Mouse (Mus musculus) forebrain, postnatal 0 days (tissue): ENCODE data around the gene Olfr49. TPM values are rescaled to one million over a fixed set of nuclear protein-coding genes. Genes with fewer than 3 reads are reported as not detected.

Experiments
- ATAC-seq: fragments of 200-750 bp; cut with Nextera tagmentation; 2 replicates; pipeline ENCODE4 v1.8.0; 2017; ENCODE audit warnings: mild to moderate bottlenecking, moderate library complexity
- DNase-seq: peaks from one replicate; pipeline ENCODE4 v3.0.0-alpha.2; 2015
- H3K27ac ChIP-seq: fragments of 300-500 bp; sonication (generic); 2 replicates; pipeline ENCODE4 v1.5.1; 2014; ENCODE audit warnings: low read depth, mild to moderate bottlenecking, antibody characterized with exemption, low read length, moderate library complexity, mixed read lengths
- H3K27me3 ChIP-seq: fragments of 300-500 bp; sonication (generic); 2 replicates; pipeline ENCODE4 v1.6.1; 2014; ENCODE audit warnings: mild to moderate bottlenecking, low read length, mixed read lengths; ENCODE audit not compliant: insufficient read depth
- H3K36me3 ChIP-seq: fragments of 300-500 bp; sonication (generic); 2 replicates; pipeline ENCODE4 v1.6.1; 2014; ENCODE audit warnings: mild to moderate bottlenecking, moderate library complexity; ENCODE audit not compliant: insufficient read depth
- H3K4me1 ChIP-seq: fragments of 300-500 bp; sonication (generic); 2 replicates; pipeline ENCODE4 v1.6.1; 2014; ENCODE audit warnings: antibody characterized with exemption; ENCODE audit not compliant: insufficient read depth
- H3K4me2 ChIP-seq: fragments of 300-500 bp; sonication (generic); 2 replicates; pipeline ENCODE4 v1.6.1; 2014; ENCODE audit warnings: low read depth, mild to moderate bottlenecking, moderate library complexity
- H3K4me3 ChIP-seq: fragments of 300-500 bp; sonication (generic); 2 replicates; pipeline ENCODE4 v1.5.1; 2014; ENCODE audit warnings: low read depth, low read length, mixed read lengths
- H3K9ac ChIP-seq: fragments of 300-500 bp; sonication (generic); 2 replicates; pipeline ENCODE4 v1.6.1; 2014; ENCODE audit warnings: mild to moderate bottlenecking
- H3K9me3 ChIP-seq: fragments of 300-500 bp; sonication (generic); 2 replicates; pipeline ENCODE4 v1.6.1; 2016; ENCODE audit warnings: low read length
- CTCF ChIP-seq: sonication (generic); IDR thresholded peaks from 2 replicates; pipeline ENCODE4 v1.5.1; 2016; ENCODE audit warnings: antibody characterized with exemption, control low read depth, low read depth
- WGBS: fragments of 180-500 bp; shearing (Covaris S2); extraction: QIAGEN DNeasy Blood & Tissue Kit; methylation state at CpG from one replicate; pipeline ENCODE4 v1.1.7; 2014; 5-methylcytosine and 5-hydroxymethylcytosine counted together
- polyA plus RNA-seq: library from polyadenylated mRNA; unstranded; fragments of >200 nt; fragmentation: Nextera tagmentation; extraction: Ambion mirVana; gene quantifications from 2 replicates; pipeline ENCODE4 v1.2.1, GENCODE M21; 2015
- total RNA-seq: library from RNA; depleted of rRNA; stranded (reverse); fragments of >200 nt; gene quantifications from 2 replicates; pipeline ENCODE4 v1.2.3, GENCODE M21; 2014

The Olfr49 gene
- total and polyA plus RNA-seq, 2 experiments from 2014 or later, result not detected

DNA sequence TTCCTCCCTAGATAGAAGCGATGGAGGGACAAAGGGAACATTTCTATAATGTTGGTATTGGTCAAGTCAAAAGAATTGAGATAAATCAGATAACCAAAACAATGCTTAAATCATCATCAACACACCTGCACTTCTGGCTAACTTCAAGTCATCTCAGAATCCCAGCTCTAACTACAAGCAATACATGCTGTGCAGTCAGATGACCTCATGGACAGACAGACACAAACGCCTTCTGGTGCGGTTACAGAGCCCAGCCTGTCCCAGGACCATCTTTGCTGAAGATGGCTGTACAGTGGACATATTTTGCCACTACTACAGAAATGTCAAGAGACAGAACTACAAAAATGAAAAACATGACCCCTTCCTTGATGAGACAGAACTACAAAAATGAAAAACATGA lies 14.3 kb downstream of the Olfr49 start:
- Histone ChIP-seq H3K36me3 (no peaks in the 10 kb centered on the region), H3K9me3 (no peaks in the 10 kb centered on the region), H3K27me3 (no peaks in the 10 kb centered on the region), H3K27ac (no peak overlapping the region), H3K4me2 (no peak overlapping the region), H3K9ac (no peak overlapping the region), H3K4me1 (no peaks in the 10 kb centered on the region), H3K4me3 (no peak overlapping the region)
- no peak for TF ChIP-seq CTCF
- ATAC-seq (no peak), DNase-seq (no peak)
- WGBS, result 97% methylated on average over 3 of the region's 3 CpGs

DNA sequence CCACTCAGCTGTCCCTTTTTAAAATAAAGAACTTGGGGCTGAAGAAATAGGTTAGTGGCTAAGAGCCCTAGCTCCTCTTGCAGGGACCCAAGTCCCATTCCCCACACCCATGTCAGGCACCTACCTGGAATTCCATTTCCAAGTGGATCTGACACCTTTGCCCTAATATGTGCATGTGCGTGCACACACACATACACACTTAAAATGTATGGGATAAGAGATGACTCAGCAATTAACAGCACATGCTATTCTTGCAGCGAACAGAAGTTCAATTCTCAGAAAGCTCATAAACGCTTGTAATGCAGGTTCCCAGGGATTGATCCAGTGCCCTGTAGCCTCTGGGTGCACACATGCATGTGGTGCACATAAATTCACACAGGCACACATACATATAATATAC lies 15.2 kb downstream of the Olfr49 start:
- Histone ChIP-seq H3K27ac (no peak overlapping the region), H3K9ac (no peak overlapping the region), H3K4me2 (no peak overlapping the region), H3K27me3 (no peaks in the 10 kb centered on the region), H3K36me3 (no peaks in the 10 kb centered on the region), H3K9me3 (no peaks in the 10 kb centered on the region), H3K4me1 (no peaks in the 10 kb centered on the region), H3K4me3 (no peak overlapping the region)
- DNase-seq (no peak), ATAC-seq (no peak)
- no peak for TF ChIP-seq CTCF
- 89% methylated on average over 3 of the region's 3 CpGs for whole genome bisulfite sequencing

DNA sequence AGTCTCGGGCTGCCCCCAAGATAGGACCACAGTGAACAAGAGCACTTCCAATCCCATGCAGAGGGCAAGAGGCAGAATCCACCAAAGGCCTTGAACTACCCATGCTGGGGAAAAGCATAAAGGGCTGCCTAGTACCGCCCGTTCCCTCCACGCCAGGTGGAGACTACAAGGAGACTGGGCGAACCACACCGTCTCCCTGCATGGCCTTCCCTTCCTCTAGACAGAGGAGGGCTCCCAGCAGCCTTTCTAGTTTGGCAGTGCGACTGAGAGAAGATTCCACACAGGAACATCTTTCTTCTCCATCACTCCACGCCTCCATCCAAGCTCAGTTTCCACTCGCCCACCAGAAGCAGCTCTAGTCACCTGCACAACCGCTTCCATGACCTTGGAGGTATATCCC lies 16.8 kb downstream of the Olfr49 start:
- no peak for ATAC-seq
- Histone ChIP-seq H3K27ac (no peak overlapping the region), H3K4me3 (no peak overlapping the region), H3K27me3 (no peaks in the 10 kb centered on the region), H3K36me3 (no peaks in the 10 kb centered on the region), H3K4me2 (no peak overlapping the region), H3K9ac (no peak overlapping the region), H3K4me1 (no peaks in the 10 kb centered on the region), H3K9me3 (no peaks in the 10 kb centered on the region)
- no peak for TF ChIP-seq CTCF
- WGBS, result 97% methylated on average over 10 of the region's 10 CpGs
- no peak for DNase-seq

DNA sequence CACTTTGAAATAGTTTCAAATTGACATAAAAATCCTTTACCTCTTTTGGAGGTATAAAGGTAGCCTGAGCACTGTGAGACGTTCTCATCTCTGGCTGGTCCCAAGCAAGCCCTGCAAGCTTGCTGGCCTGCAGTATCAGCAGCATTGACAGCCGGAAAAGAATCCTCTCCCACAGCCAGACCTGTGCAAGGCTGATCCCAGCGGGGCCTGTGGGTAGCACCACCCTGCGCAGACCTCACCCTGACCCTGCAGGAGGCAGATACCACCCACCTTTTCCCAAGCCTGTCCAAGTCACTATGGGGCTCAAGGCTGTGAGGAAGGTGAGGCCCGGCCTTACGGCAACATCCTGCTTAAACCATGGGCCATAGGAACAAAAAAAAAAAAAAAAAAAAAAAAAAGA lies 18.8 kb downstream of the Olfr49 start:
- H3K9me3 ChIP-seq, result no peaks in the 10 kb centered on the region
- WGBS, result 74% methylated on average over 6 of the region's 6 CpGs
- no peaks in the 10 kb centered on the region for H3K36me3 ChIP-seq
- ATAC-seq, result no peak
- H3K4me1 ChIP-seq, result no peaks in the 10 kb centered on the region
- no peak overlapping the region for H3K9ac ChIP-seq
- no peak for DNase-seq
- H3K27me3 ChIP-seq, result no peaks in the 10 kb centered on the region
- H3K4me3 ChIP-seq, result no peak overlapping the region
- no peak overlapping the region for H3K4me2 ChIP-seq
- no peak for TF ChIP-seq CTCF
- H3K27ac ChIP-seq, result no peak overlapping the region

DNA sequence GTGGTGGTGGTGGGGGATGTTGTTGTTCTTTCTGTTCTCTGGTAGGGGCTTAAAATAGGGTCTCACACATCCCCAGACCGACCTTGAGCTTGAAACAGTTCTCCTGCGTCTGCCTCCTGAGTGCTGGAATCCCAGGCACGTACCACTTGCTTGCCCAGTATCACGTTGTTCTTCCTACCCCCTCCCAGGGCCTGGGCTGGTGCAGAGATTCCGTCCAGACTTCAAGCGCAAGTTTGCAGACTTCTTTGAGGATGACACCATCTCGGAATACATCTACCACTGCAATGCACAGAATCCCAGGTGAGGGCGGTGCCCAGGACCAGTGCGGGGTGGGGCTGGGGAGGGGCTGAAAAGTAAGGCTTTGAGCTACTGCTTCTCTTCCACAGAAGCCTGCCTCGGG lies 19.6 kb downstream of the Olfr49 start:
- Histone ChIP-seq H3K27ac (no peak overlapping the region), H3K9me3 (no peaks in the 10 kb centered on the region), H3K4me3 (no peak overlapping the region), H3K4me2 (no peak overlapping the region), H3K9ac (no peak overlapping the region), H3K36me3 (no peaks in the 10 kb centered on the region), H3K27me3 (no peaks in the 10 kb centered on the region), H3K4me1 (no peaks in the 10 kb centered on the region)
- TF ChIP-seq CTCF, result no peak
- no peak for ATAC-seq
- 47% methylated on average over 10 of the region's 10 CpGs for WGBS
- no peak for DNase-seq

DNA sequence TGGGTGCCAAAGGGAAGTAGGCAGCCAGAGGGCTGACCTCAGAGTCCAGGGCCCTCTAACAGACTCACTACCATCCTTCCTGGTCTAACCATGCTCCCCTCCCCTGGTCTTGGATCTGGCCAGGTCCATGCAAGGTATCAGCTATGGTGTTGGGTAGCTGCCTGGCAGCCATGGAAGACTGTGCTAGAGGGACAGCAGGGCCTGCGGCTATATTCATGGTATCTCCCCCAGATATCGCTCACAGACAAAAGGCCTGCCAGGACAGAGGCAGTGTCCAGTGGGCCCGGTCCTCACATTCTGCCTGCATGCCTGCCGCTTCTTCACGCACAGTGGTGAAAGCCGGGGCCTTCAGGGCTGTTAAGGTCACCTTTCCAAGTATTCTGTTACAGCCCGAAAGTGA lies 20.5 kb downstream of the Olfr49 start:
- Histone ChIP-seq H3K27me3 (no peaks in the 10 kb centered on the region), H3K9me3 (no peaks in the 10 kb centered on the region), H3K4me2 (no peak overlapping the region), H3K9ac (no peak overlapping the region), H3K27ac (no peak overlapping the region), H3K4me1 (no peaks in the 10 kb centered on the region), H3K4me3 (no peak overlapping the region), H3K36me3 (no peaks in the 10 kb centered on the region)
- TF ChIP-seq CTCF, result no peak
- DNase-seq (no peak), ATAC-seq (no peak)
- 95% methylated on average over 7 of the region's 7 CpGs for WGBS

DNA sequence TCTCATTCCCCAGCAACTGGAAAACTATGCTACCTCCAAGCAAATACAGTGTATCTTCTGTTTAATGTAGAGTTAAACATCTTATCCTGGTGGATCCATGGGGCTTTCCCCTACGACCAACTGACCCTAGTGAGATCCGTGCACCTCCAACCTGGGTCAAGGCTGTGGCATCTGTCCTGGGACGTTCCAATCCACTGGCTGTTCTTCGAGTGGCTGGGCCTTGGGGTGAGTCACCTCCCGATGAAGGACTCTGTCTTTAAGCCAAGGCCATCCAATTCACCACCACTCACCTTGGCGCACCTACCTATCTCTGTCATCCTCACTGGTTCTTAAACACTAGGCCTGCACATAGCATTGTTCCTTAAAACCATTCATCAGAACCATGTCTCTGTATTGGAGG lies 21.6 kb downstream of the Olfr49 start:
- Histone ChIP-seq H3K27ac (no peak overlapping the region), H3K36me3 (no peaks in the 10 kb centered on the region), H3K4me2 (no peak overlapping the region), H3K4me1 (no peaks in the 10 kb centered on the region), H3K9ac (no peak overlapping the region), H3K9me3 (no peaks in the 10 kb centered on the region), H3K4me3 (no peak overlapping the region), H3K27me3 (no peaks in the 10 kb centered on the region)
- no peak for DNase-seq
- 95% methylated on average over 6 of the region's 6 CpGs for WGBS
- TF ChIP-seq CTCF, result no peak
- ATAC-seq, result no peak

DNA sequence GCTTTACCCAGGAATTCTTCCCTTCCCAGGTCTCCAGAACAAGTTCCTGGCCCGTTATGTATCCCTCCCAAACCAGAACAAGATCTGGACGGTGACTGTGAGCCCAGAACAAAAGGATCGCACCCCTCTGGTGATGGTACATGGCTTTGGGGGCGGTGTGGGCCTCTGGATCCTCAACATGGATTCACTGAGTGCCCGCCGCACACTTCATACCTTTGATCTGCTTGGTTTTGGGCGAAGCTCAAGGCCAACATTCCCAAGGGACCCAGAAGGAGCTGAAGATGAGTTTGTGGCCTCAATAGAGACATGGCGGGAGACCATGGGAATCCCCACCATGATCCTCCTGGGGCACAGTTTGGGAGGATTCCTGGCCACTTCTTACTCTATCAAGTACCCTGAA lies 22.1 kb downstream of the Olfr49 start:
- TF ChIP-seq CTCF, result no peak
- Histone ChIP-seq H3K27me3 (no peaks in the 10 kb centered on the region), H3K4me1 (no peaks in the 10 kb centered on the region), H3K27ac (no peak overlapping the region), H3K4me2 (no peak overlapping the region), H3K9me3 (no peaks in the 10 kb centered on the region), H3K36me3 (no peaks in the 10 kb centered on the region), H3K9ac (no peak overlapping the region), H3K4me3 (no peak overlapping the region)
- DNase-seq (no peak), ATAC-seq (no peak)
- 91% methylated on average over 8 of the region's 8 CpGs for WGBS
